Mouse (Mus musculus) C2C12 (cell line): ENCODE results near the gene Arfgap1. TPM values are rescaled to one million over a fixed set of nuclear protein-coding genes. Genes with fewer than 3 reads are reported as not detected.

Experiments
- H3K27me3 ChIP-seq: one replicate; pipeline ENCODE4 v1.6.1; 2011; ENCODE audit not compliant: control insufficient read depth, insufficient read depth, insufficient read length
- H3K36me3 ChIP-seq: one replicate; pipeline ENCODE4 v1.6.1; 2011; ENCODE audit not compliant: control insufficient read depth, insufficient read depth
- H3K4me3 ChIP-seq: one replicate; pipeline ENCODE4 v1.5.1; 2011; ENCODE audit warnings: mild to moderate bottlenecking, control low read depth; ENCODE audit not compliant: poor library complexity, insufficient read depth, severe bottlenecking
- H3K79me2 ChIP-seq: one replicate; pipeline ENCODE4 v1.6.1; 2011; ENCODE audit not compliant: control insufficient read depth, insufficient read depth
- H3K79me3 ChIP-seq: one replicate; pipeline ENCODE4 v1.6.1; 2011; ENCODE audit warnings: low read depth, control low read depth
- H3ac ChIP-seq: one replicate; pipeline ENCODE3; 2011; ENCODE audit warnings: low read depth; ENCODE audit not compliant: control insufficient read depth, insufficient read length
- CEBPB ChIP-seq: IDR thresholded peaks from one replicate; pipeline ENCODE4 v1.6.1; 2011; ENCODE audit warnings: low read depth, mild to moderate bottlenecking, control low read depth, moderate library complexity
- CTCF ChIP-seq: IDR thresholded peaks from one replicate; pipeline ENCODE4 v1.5.1; 2011; ENCODE audit not compliant: control insufficient read depth, insufficient read depth, insufficient read length
- FOSL1 ChIP-seq: IDR thresholded peaks from one replicate; pipeline ENCODE4 v1.8.0; 2011; ENCODE audit warnings: mild to moderate bottlenecking, low read length; ENCODE audit not compliant: poor library complexity, insufficient read depth, severe bottlenecking
- MAX ChIP-seq: IDR thresholded peaks from one replicate; pipeline ENCODE4 v1.6.1; 2011; ENCODE audit warnings: mild to moderate bottlenecking, control low read depth
- MYOD1 ChIP-seq: IDR thresholded peaks from one replicate; pipeline ENCODE4 v1.6.1; 2011; ENCODE audit warnings: low read depth; ENCODE audit not compliant: control insufficient read depth, insufficient read length
- MYOG ChIP-seq: IDR thresholded peaks from one replicate; pipeline ENCODE4 v1.6.1; 2011; ENCODE audit not compliant: control insufficient read depth, insufficient read length; ENCODE audit errors: extremely low read depth
- USF1 ChIP-seq: IDR thresholded peaks from one replicate; pipeline ENCODE4 v1.6.1; 2011; ENCODE audit warnings: low read depth, mild to moderate bottlenecking, control low read depth, moderate library complexity
- long read RNA-seq, 2 experiments: library from polyadenylated mRNA; unstranded; transcript quantifications; one replicate each; pipeline ENCODE4 v2.0.0; 2019 to 2020
- polyA plus RNA-seq: library from polyadenylated mRNA; unstranded; fragments of >200 nt; fragmentation: generic; extraction: Trizol; gene quantifications from one replicate; pipeline ENCODE4 v1.2.1, GENCODE M21; 2012; ENCODE audit warnings: missing spikeins

The Arfgap1 gene
- 46.6 TPM for polyA plus RNA-seq
- long read RNA-seq, experiment 1, transcript Arfgap1-201 (14 exons, 2,714 nt), result major isoform, 14 of 66 reads
- long read RNA-seq, experiment 1, partial matches to known transcripts, result 10 of 66 reads
- long read RNA-seq, experiment 1, other reads (novel, unspliced or antisense), result 37 of 66 reads
- long read RNA-seq, experiment 2, transcript Arfgap1-201 (14 exons, 2,714 nt), result major isoform, 268 of 596 reads
- long read RNA-seq, experiment 2, transcript Arfgap1-204 (13 exons, 1,885 nt), result minor isoform, 19 of 596 reads
- long read RNA-seq, experiment 2, transcript Arfgap1-205 (12 exons, 2,382 nt), result minor isoform, 15 of 596 reads
- long read RNA-seq, experiment 2, partial matches to known transcripts, result 43 of 596 reads
- long read RNA-seq, experiment 2, other reads (novel, unspliced or antisense), result 248 of 596 reads

- H3K79me2 ChIP-seq, result peaks cover 40% of the 10 kb centered on the region
- H3K79me3 ChIP-seq, result peaks cover 33% of the 10 kb centered on the region
- peak within 1 kb of the TSS; percentile 80 for H3ac ChIP-seq
- no peak for TF ChIP-seq USF1
- no peak for TF ChIP-seq MYOD1
- TF ChIP-seq CEBPB, result no peak
- TF ChIP-seq MAX, result peak; percentile 55
- no peaks in the 10 kb centered on the region for H3K27me3 ChIP-seq
- peaks cover 28% of the 10 kb centered on the region for H3K36me3 ChIP-seq
- peak within 1 kb of the TSS; percentile 95 for H3K4me3 ChIP-seq
These were observed at the start of gene Arfgap1 for GRCm38 (mm10) chr2:180967010-180967763. Gene Arfgap1 (plus strand): TSS chr2:180967225.

GRCm38 (mm10) chr2:180919913-180920809 lies 46.9 kb upstream of the Arfgap1 start:
- peaks cover 57% of the 10 kb centered on the region for H3K79me2 ChIP-seq
- peaks cover 53% of the 10 kb centered on the region for H3K79me3 ChIP-seq
- H3K4me3 ChIP-seq, result peak overlapping the region; percentile 98
- peak overlapping the region; percentile 99 for H3ac ChIP-seq
- H3K27me3 ChIP-seq, result peaks cover 3% of the 10 kb centered on the region
- no peak for TF ChIP-seq MYOG
- TF ChIP-seq MAX, result no peak
- TF ChIP-seq CTCF, result no peak
- no peak for TF ChIP-seq MYOD1
- TF ChIP-seq USF1, result no peak
- TF ChIP-seq CEBPB, result no peak
- TF ChIP-seq FOSL1, result no peak
- peaks cover 43% of the 10 kb centered on the region for H3K36me3 ChIP-seq

- H3K79me3 ChIP-seq, result peaks cover 45% of the 10 kb centered on the region
- peaks cover 3% of the 10 kb centered on the region for H3K27me3 ChIP-seq
- H3K79me2 ChIP-seq, result peaks cover 50% of the 10 kb centered on the region
- H3K4me3 ChIP-seq, result peak within 1 kb of the TSS; percentile 98
- H3ac ChIP-seq, result peak within 1 kb of the TSS; percentile 99
- no peak for TF ChIP-seq MYOG
- TF ChIP-seq USF1, result peak; percentile 90
- peaks cover 36% of the 10 kb centered on the region for H3K36me3 ChIP-seq
These were observed 46.1 kb upstream of the Arfgap1 start, which contains the start of gene Ythdf1 for GRCm38 (mm10) chr2:180920810-180921400. Gene Ythdf1 (minus strand): TSS chr2:180920949.

GRCm38 (mm10) chr2:180922739-180923138 lies 44.3 kb upstream of the Arfgap1 start:
- TF ChIP-seq MAX, result no peak
- TF ChIP-seq USF1, result no peak
- TF ChIP-seq FOSL1, result no peak
- peaks cover 18% of the 10 kb centered on the region for H3K36me3 ChIP-seq
- no peak overlapping the region for H3K4me3 ChIP-seq
- H3K79me3 ChIP-seq, result peaks cover 28% of the 10 kb centered on the region
- H3K27me3 ChIP-seq, result peaks cover 9% of the 10 kb centered on the region
- no peak overlapping the region for H3ac ChIP-seq
- peaks cover 31% of the 10 kb centered on the region for H3K79me2 ChIP-seq

GRCm38 (mm10) chr2:180925176-180925575 lies 41.8 kb upstream of the Arfgap1 start:
- H3K4me3 ChIP-seq, result no peak overlapping the region
- H3ac ChIP-seq, result no peak overlapping the region
- peaks cover 4% of the 10 kb centered on the region for H3K79me3 ChIP-seq
- H3K27me3 ChIP-seq, result peaks cover 24% of the 10 kb centered on the region
- TF ChIP-seq CTCF, result peak; percentile 81
- TF ChIP-seq MYOG, result no peak
- no peak for TF ChIP-seq USF1
- no peak for TF ChIP-seq CEBPB
- H3K36me3 ChIP-seq, result no peaks in the 10 kb centered on the region
- H3K79me2 ChIP-seq, result peaks cover 7% of the 10 kb centered on the region
